Mouse (Mus musculus): Measurements from ENCODE around the gene Nkd2.

The Nkd2 gene

DNA sequence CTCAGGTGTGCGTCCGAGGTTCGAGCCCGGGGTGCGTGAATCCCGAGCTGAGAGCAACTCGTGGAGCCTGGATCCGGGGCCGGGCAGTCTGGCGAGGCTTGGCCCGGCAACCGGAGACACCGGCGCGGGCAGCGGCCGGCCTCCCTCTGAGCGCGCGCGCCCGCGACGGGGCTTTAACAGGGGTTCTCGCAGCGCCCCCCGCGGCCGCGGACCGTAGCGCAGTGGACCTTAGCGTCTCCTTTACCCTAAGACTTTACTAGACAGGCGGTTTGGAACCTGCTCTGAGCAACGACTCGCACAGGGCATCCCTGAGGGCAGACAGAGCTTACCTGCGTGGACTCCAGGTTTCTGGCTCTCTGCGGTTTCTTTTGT lies at the start of gene Nkd2:
Gene Nkd2, minus strand, starts transcription at position 167 of the 372 bp plus-strand sequence.
- DNase-seq, result peak; percentile 92

DNA sequence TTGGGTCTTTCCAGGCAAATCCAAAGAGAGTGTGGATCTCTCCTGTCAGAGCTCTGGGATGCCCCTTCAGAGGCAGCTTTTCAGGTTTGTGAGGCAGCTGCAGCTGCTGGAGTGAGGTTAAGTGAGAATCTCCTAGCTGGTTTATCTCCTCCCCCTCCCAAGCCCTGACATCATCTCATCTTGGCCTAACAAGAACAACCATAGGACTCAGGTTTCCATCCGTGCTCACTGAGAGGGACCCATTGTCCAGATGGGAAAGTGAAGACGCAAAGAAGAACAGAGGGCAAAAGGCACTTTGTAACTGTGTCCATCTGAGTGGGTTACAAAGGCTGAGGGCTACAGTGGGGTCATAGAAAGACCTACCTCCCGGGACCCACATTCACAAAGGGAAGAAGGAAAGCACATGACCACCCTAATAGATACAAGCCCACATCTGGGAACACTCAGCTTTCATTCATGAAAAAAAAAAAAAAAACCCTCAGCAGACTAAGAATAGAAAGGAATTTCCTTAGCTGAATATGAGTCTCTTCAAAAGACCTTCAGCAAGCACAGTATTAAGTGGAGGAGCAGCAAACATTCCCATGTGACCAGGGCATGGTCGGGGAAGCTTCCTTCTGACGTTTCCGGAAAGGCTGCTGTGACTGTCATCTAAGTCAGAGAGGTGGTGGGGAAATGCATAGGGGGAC lies 45.2 kb upstream of the Nkd2 start:
- DNase-seq, result peak; percentile 68

DNA sequence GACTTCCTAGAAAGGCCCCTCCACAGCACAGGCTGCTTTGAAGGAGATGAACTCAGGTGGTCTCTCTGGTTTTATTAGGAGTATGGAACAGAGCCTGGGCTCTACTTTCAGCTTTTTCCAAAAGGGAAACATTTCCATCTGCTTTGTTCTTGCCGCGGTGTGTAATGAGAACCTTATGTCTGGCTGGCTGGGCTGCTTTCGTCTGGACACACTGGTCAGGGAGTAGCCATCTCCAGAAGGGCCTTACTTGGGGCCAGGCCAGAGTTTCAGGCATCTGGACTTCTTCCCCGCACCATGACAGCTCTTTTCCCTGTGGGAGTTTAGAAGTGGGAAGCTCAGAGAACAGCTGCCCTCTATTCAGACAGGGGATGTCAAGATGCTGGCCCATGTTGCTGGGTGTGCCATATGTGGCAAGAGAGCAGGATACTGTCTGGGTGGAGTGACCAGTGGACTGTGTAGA lies 40.0 kb upstream of the Nkd2 start:
- DNase-seq, result peak; percentile 65

DNA sequence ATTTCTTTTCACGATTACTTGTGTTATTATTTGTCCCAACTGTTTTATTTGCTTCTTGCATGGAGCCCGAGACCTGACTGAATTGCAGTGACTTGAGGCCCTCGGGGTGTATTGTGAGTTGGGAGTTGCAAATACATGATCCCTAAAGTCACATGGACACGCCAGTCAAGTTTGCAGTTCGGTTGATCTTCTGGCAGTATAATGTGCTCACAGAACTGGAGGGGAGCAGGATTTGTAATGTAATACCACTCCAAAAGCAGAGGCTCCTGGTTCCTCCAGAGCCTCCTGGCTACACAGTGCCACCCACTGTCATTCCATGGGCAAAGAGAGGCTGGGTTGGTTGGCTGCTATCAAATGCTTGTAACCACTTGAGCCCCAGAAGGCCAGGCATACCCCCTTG lies 39.2 kb upstream of the Nkd2 start:
- DNase-seq, result no peak

DNA sequence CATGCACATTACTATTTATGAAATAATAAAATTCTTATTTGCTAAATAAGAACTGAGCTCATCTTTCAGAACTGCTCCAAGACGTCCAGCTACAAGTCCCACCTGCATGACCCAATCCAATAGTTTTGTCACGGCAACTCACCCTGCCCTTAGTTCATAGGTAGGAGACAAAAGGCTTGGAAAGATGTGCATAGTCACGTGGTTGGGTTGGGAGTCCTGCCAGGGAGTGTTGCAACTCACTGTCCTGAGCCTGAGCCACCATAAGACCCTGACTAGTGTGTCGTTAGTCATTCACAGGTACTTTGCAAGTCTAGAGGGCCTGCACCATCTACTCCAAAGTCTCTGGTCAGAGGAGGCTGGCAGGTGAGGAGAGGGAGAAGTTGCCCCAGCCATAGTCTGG lies 38.6 kb upstream of the Nkd2 start:
- peak; percentile 31 for DNase-seq

DNA sequence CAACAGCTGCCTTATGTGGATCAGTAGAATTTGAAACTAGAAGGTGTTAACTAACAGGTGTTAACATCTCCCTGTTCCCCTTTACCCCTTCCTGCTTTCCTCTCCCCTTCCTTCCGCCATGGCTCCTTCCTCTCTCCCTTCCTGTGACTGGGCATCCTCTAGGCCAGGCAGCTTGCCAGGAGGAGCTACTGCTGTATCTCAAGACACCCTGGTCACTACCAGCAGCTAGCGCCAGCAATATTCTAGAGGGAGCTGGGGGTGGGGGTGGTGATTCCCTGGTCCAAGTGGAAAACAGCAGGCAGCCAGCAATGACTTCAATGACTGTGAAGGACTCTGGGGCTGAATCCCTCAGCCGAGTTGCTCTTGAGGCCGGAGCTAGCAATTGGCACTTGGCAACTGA lies 38.2 kb upstream of the Nkd2 start:
- peak; percentile 34 for DNase-seq

DNA sequence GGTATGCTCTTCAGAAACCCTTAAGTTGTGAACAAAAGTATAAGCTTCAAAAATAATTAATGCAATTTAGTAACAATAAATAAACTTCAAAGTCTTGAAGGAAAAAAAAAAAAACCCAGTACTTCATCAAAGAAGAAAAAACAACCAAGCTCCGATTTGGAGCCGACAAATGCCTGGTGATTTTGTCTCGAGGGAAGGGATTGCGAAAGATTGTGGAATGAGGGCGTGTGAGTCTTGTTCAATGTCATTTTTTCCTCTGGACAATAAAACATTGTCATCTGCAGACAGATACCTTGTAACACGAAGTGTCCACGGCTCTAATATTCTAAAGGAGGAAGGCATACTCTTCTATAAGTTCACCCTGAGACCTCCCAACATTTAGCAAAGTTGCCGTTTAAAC lies 33.9 kb upstream of the Nkd2 start:
- no peak for DNase-seq

DNA sequence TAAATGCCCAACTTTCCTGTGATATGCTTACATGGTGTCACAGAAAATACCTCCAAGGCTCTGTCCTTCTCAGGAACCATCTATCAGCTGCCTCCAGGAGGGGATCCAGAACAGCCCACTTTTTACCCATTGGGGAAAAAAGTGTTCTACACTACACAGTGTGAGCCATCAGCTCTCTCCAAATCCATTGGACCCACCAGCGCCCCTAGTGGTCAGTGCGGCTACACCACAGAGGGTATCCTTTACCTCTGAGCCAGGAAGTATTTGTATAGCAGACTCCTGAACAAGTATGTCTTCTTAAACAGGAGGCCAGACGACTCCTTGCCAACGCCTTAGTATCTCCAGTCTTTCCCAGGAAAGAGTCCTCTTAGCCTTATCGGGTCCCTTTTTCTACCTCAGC lies 32.4 kb upstream of the Nkd2 start:
- DNase-seq, result peak; percentile 33

DNA sequence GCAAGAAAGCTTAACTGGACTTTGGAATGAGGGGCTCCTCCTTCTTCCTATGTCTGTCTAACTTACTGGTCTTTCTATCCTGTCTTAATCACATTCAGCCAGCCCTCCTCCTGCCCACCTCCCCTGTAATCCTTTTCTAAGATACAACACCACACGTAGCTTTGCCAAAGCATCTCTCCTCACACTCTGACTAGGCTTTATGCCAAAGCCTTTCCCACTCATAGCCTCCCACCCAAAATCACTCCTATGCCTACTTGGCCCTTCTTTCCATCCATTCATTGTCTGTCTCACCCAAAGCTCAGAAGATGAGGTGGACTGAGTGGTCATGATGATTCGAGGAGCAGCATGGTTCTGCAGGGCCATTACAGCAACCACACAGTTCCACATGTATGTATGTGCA lies 24.7 kb upstream of the Nkd2 start:
- no peak for DNase-seq

DNA sequence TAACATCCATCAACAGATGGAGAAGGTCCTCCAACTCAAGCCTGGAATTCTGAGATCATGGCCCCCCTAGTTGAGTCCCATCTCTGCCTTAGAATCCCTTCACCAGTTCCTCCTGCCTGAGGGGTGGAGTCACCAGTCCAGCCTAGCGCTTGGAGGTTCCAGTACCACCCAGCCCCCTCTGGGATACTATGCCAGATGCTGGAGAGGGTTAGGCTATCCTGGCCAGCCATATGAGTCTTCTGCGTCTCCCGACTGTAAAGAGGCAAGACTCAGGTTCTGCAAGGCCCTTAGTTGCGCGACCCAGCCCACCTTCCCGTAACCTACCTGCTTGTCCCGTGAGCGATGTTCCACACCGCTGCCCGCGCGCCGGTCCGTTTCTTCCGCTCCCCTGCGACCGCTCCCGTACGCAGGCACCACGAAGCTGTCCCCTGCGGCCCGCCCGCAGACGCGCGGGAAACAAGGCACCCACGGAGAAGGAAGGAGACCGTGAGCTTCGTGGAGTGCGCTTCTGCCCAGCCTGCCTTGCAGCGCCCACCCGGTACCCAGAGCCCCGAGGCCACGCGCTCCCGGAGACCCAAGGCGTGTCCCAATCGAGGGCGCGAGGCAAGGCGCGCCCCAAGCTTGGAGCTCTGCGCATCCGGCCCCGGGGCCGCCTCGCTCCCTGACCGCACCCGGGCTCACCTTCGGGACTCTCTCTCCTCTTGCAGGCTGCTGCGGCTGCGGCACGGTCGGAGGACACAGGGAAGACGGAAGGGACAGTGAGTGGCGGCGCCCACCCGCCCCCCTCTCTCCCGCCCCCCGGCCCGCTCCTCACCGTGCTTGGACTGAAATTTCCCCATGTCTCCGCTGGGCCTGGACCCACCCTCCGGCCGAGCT lies 604 bp downstream of the Nkd2 start:
- peak; percentile 26 for DNase-seq

DNA sequence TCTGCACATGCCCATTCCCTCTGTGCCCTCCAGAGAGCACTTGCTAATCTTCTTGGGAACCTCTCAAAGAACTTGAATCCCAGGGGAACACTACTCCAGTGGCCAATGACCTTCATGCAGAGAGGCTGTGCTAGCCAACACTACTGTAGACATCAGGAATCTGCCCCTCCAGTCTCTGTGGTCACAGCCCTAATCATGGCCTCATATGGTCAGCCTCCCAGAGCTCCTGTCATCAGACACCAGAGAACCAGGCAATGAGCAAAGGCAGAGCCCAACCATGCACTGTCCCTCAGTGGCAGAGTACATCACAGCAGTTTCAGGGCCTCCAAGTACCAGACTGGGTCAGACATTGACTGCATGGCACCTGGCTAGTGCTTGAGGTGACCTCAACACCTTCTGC lies 4.7 kb downstream of the Nkd2 start:
- no peak for DNase-seq

DNA sequence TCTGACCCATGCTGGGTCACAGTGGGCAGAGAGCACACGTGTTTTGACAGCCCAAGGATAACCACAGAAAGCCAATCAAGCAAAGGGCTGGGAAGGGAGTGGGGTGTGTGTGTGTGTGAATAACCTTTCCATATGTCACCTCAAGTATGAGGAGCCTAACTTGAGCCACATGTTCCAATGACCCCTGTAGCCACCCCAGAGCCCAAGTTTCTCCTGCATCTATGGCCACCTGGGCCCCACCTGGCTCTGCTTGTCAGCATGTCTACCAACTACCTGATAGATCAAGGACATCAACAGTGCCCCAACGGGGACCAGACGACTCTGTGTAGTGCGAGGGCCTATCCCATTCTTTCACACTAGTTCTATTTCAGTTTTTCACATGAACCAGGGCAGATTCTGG lies 7.7 kb downstream of the Nkd2 start:
- no peak for DNase-seq

DNA sequence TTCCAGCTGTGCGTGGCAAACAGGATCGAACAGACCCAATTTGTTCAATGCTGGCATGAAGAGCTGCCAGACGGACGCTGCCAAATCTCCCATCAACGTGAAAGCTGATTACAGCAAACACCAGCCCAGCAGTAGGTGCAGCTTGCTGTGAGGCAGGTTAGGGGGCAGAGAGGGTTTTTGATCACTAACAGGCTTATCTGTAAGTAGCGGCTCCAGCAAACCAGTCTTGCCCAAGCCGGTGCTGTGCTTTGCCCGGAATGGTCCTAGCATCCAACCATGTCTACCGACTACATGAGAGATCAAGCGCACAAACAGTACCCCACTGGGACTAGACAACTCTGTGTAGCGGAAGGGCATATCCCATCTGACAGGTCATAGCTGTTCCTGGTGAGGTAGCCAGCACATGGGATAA lies 8.3 kb downstream of the Nkd2 start:
- DNase-seq, result no peak

DNA sequence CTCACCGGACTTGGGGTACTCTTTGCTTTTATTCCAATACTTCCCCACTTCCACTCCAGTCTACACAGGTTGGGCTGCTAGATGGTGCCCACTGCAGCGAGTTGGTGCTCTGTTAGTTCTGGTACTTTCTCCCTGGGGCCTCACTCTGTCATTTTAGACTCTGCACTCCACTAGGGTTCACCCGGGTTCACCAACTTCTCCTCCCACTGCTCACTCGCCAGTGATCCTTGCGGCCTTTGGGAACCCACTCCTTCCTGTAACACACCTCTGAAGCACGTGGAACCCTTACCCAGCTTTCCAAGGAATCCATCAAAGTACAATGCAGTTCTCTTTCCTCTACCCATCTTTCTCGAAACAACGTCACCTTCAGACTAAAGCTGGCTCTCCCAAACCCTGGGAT lies 9.7 kb downstream of the Nkd2 start:
- peak; percentile 44 for DNase-seq

DNA sequence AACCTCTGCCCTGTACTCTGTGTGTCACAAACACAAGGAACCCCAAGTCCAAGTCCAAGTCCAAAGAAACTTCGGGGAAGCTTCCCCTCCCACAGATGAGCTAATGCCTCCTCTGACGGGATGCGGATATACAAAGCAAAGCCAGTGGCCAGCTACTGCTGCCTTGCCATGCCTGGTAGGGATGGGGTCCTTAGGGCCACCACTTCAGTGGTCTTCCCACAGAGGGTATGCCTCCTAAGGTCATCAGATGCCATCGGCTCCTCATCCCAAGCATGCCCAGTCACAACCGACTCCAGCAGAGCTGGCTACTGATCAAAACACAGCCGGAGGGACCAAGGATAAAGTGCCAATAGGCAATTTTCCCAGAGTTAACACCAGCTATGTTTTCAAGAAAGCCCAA lies 10.9 kb downstream of the Nkd2 start:
- no peak for DNase-seq

DNA sequence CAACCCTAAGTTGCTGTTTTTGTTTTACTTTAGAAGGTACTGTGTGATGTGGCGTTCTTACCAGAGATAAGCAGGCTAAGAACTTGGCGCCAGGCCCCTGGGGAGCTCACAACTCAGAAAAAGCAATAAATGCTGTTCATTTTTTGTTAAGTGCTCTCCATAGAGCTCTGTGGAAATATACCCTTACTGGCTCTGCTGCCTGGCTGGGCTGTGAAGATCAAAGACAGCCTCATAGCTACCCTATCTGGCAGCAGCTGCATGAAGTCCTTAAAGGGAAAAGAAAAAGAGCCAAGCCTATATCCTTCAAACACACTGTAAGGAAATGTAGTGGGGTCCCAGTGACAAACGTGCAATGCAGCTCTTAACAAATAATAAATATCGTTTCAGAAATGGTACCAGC lies 11.6 kb downstream of the Nkd2 start:
- no peak for DNase-seq

DNA sequence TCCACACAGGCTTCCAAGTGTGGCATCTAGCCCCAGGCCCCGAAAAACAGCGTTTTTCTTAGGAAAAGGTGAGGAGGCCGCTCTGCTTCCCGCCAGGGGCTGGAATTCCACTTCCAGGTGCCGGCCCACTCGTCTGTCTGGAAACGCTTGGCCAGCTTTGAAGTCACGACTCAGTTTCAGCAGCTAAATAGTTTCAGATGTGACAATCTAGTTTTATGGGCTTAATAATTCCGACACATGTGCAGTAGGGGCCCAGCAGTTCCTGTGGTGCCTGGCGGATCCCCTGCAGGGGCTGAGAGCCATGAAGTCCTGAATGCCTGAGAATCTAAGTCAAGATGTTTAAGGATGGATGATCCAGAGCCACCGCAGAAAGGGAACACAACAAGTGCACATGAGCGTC lies 13.6 kb downstream of the Nkd2 start:
- no peak for DNase-seq

DNA sequence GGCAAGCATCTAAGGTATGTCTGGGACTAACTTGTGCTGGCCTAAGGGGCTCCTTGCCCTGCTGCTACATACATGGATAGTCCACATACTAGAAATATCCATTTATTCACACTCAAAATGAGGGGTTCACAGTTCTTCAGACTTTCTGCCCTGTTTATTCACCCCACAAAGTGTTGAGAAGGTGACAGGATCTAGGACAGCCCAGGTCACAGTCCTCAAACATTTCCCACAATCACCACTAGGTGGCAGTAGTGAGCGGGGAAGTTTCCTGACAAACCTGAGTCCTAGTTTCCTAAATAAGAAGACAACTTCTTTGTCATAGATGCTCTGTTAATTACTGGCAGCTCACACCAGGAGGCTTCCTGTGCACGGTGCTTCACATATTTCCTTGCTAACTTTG lies 15.9 kb downstream of the Nkd2 start:
- peak; percentile 59 for DNase-seq

DNA sequence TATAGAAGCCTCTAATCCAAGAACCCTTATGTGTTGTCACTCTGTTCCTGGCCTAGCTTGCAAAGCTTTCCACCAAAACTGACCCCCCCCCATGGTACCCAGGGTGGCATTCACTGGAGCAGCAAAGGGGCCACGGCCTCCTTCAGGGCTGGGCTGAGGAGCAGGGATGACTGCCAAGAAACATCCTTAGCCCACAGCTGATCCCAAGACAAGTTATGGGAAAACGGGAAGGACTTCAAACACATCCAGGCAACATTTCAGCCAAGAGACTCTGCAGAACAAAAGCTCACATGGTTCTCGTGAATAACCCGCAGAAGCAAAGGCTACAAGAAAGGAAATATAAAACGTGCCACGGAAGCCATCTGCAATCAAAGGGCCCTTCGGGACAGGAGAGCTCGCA lies 20.2 kb downstream of the Nkd2 start:
- no peak for DNase-seq

DNA sequence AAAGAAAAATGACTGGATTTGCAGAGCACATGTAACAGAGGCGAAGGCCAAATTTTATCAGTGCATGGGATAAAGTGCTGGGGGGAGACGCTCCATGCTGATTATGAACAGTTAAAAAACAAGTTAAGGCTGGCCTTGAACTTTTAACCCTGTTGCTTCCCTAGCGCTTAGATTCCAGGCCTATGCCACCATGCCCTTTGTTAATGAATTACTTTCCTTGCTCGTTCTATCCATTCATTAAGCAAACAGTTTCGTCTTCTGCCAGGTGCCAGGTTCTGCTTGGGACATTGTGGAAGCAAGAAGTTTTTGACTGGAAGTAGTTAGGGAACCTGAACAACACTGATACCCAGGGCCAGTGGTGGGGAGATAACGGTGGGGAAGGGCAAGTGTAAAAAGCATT lies 23.7 kb downstream of the Nkd2 start:
- no peak for DNase-seq

DNA sequence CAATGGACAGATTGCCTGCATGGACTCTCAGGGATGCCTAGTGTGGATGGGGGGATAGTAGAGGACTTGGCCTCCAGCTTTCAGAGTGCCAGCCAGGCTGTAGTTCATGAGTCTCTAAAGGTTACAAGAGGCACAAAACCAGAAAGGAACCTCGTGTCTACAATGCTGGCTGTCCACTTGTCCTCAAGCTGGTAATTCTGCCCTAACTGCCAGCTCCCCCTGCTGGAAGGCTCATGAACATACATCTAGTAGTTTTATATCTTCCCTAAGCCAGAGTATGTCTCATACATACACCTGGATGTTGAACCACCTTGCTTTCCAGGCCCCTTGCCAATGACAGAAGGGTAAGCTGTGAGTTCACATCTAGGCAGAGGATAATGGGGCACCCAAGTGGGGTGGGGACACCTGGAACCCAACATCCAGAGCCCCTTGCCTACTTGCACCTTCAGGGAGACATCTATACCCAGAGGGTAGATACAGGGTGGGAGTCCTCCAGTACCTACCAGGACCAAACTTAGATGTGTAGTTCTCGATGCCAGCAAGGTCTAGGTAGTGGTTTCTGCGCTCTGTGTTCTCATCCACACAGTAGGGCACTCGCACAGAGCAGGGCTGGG lies 25.1 kb downstream of the Nkd2 start:
- DNase-seq, result peak; percentile 77

DNA sequence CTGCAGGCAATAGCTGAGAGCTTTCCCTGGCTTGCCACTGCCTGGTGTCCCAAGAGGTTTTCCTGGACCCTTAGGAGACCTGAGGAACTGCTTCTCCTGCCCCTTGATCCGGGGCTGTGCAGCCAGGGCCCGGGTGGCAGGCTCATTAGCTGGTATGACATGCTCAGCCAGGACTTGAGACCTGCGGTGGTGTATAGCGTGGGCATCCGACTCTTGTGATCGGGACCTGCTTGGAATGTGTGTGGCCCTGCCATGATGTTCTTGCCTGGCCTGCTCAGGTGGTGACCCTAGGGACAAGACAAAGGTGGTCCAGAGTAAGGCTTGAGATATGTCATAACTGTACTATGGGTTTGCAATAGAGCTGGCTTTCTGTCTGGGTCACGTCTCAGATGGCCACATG lies 26.2 kb downstream of the Nkd2 start:
- DNase-seq, result no peak

DNA sequence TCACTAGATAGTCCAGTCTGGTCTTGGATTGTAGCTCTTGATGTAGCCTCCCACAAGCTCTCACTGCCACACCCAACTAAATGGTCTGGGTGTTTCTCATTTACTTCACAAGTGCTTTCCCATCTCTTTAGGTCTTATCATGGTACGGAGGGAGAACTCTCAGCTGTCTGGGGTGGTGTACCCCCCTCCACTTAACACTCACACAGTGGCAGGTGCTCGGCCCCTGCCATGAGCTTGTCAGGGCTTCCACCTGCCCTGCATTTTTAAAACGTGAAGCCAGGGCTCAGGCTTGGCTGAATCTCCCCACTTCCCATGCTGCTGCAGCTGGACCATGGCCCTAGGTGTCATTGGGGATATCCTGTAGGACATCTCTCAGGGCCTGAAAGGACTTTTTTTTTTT lies 28.5 kb downstream of the Nkd2 start:
- no peak for DNase-seq

DNA sequence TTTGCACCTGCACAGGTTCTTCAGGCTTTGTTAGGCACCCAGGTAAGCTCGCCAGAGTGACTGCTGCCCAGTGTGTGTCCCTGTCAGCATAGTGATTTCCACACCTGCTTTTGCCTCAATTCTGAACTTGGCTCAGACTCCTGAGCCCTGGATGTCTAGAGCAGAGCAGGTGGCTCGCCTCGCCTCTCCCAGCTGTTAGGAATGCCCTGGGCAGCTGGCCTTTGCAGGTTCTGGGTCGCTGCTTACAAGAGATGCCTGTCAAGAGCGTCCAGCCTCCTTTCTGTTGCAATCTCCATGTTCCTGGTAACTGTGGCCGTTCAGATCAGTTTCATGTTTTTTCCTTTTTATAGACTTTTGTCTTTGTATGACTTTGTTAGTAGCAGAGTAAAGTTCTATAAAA lies 31.1 kb downstream of the Nkd2 start:
- DNase-seq, result peak; percentile 41
